Mouse (Mus musculus) B cell, adult (primary cell): ENCODE measurements around the gene Gm15448. TPM values are rescaled to one million over a fixed set of nuclear protein-coding genes. Genes with fewer than 3 reads are reported as not detected.

ENCODE experiments used
- total RNA-seq: library from RNA; stranded (reverse); gene quantifications from 4 replicates; pipeline ENCODE4 v1.2.4, GENCODE M21; 2023; ENCODE audit not compliant: inconsistent age

Gm15448 gene
- total RNA-seq: 4.1 to 7.9 TPM (median 5.5 TPM) in 4 replicates

GRCm38 (mm10) chr7:3825599-3825998, at the start of gene Gm15448:
Gene Gm15448 (minus strand): TSS chr7:3825687.

GRCm38 (mm10) chr7:3844951-3845350, 19.5 kb upstream of the Gm15448 start, which contains the start of gene Pira2:
Gene Pira2 (minus strand): TSS chr7:3845051.

Other genes with a start within 250 kb of the Gm15448 start
- gene Oscar, start 209.5 kb downstream of the Gm15448 start, total RNA-seq: not detected in 4 replicates
- gene Ndufa3, start 208.3 kb downstream of the Gm15448 start, total RNA-seq: 318 to 337 TPM (median 324 TPM) in 4 replicates
- gene Tfpt, start 195.8 kb downstream of the Gm15448 start, total RNA-seq: 16.6 to 33.6 TPM (median 24.7 TPM) in 4 replicates
- 65.9 to 73.2 TPM (median 66.6 TPM) in 4 replicates for gene Prpf31, start 195.7 kb downstream of the Gm15448 start, total RNA-seq
- 114 to 134 TPM (median 124 TPM) in 4 replicates for gene Cnot3, start 180.4 kb downstream of the Gm15448 start, total RNA-seq
- gene Leng1, start 159.8 kb downstream of the Gm15448 start, total RNA-seq: 7.8 to 9.6 TPM (median 9.3 TPM) in 4 replicates
- gene Tmc4, start 148.1 kb downstream of the Gm15448 start, total RNA-seq: 6.5 to 11.9 TPM (median 9.4 TPM) in 4 replicates
- 27.6 to 31.2 TPM (median 30.4 TPM) in 4 replicates for gene Tsen34, start 132.8 kb downstream of the Gm15448 start, total RNA-seq
- gene Mboat7, start 132.2 kb downstream of the Gm15448 start, total RNA-seq: 56.5 to 58.7 TPM (median 57.9 TPM) in 4 replicates
- gene Rps9, start 121.7 kb downstream of the Gm15448 start, total RNA-seq: 2,078 to 2,320 TPM (median 2,119 TPM) in 4 replicates
- 34.2 to 36.4 TPM (median 35.1 TPM) in 4 replicates for gene Pirb, start 105.3 kb downstream of the Gm15448 start, total RNA-seq
- gene Pira2, start 19.4 kb upstream of the Gm15448 start, total RNA-seq: 8.5 to 11.0 TPM (median 9.8 TPM) in 4 replicates
- 4.4 to 6.5 TPM (median 5.2 TPM) in 4 replicates for gene Gm14548, start 72.4 kb upstream of the Gm15448 start, total RNA-seq
- 3.5 to 5.5 TPM (median 4.5 TPM) in 4 replicates for gene Lilra6, start 89.8 kb upstream of the Gm15448 start, total RNA-seq
- gene Lair1, start 237.5 kb upstream of the Gm15448 start, total RNA-seq: 5.7 to 10.8 TPM (median 8.7 TPM) in 4 replicates